ENCODE assay signal across 20 mouse cellular contexts in genomic region chr12:28693738-28694137, GRCm38 (mm10).
"Had no signal": no experiment of that assay in that cellular context is flagged by ENCODE, and none has a peak within 500 bp of the region (broad histone marks: within the 10 kb centered on the region; RNA-seq: fewer than 3 reads in every experiment).

No protein-coding gene starts in this region.

- H3K4me3 ChIP-seq: liver, embryonic 13.5 days; liver, embryonic 15.5 days; megakaryocyte, embryonic 14.5 days; myocyte; neural tube, embryonic 13.5 days; neural tube, embryonic 15.5 days had no signal

- H3K27me3 ChIP-seq: liver, embryonic 13.5 days; liver, embryonic 15.5 days; megakaryocyte, embryonic 14.5 days; neural tube, embryonic 13.5 days; neural tube, embryonic 15.5 days had no signal

- DNase-seq: liver, embryonic 13.5 days; liver, postnatal 0 days; midbrain, embryonic 14.5 days; retina, postnatal 1 day; right cerebral cortex, adult 18-20 months; right cerebral cortex, postnatal 25 days; right cerebral cortex, postnatal 4 days; spleen, adult 18-20 months; thymus, adult 18-20 months; thymus, postnatal 14 days; thymus, postnatal 36 days had no signal

- ATAC-seq: liver, postnatal 0 days; midbrain, embryonic 16.5 days had no signal

- H3K27ac ChIP-seq: liver, embryonic 13.5 days; liver, embryonic 15.5 days; macrophage; neural tube, embryonic 13.5 days; neural tube, embryonic 15.5 days had no signal

- H3K9ac ChIP-seq: liver, embryonic 13.5 days; liver, embryonic 15.5 days; liver, postnatal 0 days; neural tube, embryonic 13.5 days; neural tube, embryonic 15.5 days had no signal

- H3K4me1 ChIP-seq: liver, embryonic 15.5 days; neural tube, embryonic 13.5 days; neural tube, embryonic 15.5 days had no signal

- H3K9me3 ChIP-seq: liver, embryonic 13.5 days; liver, embryonic 15.5 days; megakaryocyte, embryonic 14.5 days; neural tube, embryonic 13.5 days; neural tube, embryonic 15.5 days had no signal

- H3K4me2 ChIP-seq: liver, embryonic 11.5 days; liver, embryonic 13.5 days; liver, embryonic 15.5 days; midbrain, embryonic 11.5 days; neural tube, embryonic 13.5 days; neural tube, embryonic 15.5 days had no signal
